Mouse (Mus musculus): ENCODE data around the gene Dupd1. TPM values are rescaled to one million over a fixed set of nuclear protein-coding genes. Genes with fewer than 3 reads are reported as not detected.
"Not testable (repeated sequence)": the region's sequence is repeated elsewhere in the genome, so short reads cannot be mapped to it uniquely, and the experiment has no call there.

The Dupd1 gene
- total RNA-seq, 2 experiments from 2014 or later = 0.42 TPM; not detected in 1

- H3K27ac ChIP-seq = peak overlapping the region; percentile 32; the same call in 1 of the 2 replicates
- H3K4me3 ChIP-seq = no peak overlapping the region
- TF ChIP-seq CTCF (conservative IDR thresholded peaks at IDR 0.05) = no peak
- no peak for DNase-seq (ENCODE audit: low spot score in 2 of 2)
Measured at GRCm38 (mm10) chr14:21679631-21680201, 34.7 kb downstream of the Dupd1 start.

- Histone ChIP-seq H3K4me3 (no peak overlapping the region), H3K27ac (peak overlapping the region; percentile 19; the same call in 1 of the 2 replicates)
- peak in 1 of 2 experiments; percentile 74 for DNase-seq (ENCODE audit: low spot score in 2 of 2)
- peak; percentile 96 for TF ChIP-seq CTCF (conservative IDR thresholded peaks at IDR 0.05)
Measured at GRCm38 (mm10) chr14:21678509-21679285, 35.7 kb downstream of the Dupd1 start.

DNA sequence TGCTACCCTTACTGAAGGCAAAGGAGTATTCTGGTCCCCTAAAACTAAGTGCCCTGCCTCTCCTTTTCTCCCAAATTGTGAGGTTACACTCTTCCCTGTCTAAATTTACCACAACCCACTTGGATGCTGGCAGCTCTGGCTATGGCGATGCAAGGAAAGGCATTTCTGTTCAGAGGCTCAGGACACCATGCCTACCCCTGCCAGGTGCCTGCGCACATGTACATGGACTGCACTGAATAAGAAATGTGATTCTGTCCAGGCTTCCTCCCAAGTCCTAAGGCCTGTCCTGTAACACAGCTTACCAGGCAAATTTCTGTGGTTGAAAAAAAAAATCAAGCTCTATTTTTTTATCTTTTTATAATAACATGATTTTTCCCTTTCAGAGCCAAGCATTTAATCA, 38.2 kb downstream of the Dupd1 start:
- Histone ChIP-seq H3K4me3 (no peak overlapping the region), H3K27ac (peak overlapping the region; percentile 69)
- no peak for DNase-seq (ENCODE audit: low spot score in 2 of 2)
- TF ChIP-seq CTCF (conservative IDR thresholded peaks at IDR 0.05) = no peak

DNA sequence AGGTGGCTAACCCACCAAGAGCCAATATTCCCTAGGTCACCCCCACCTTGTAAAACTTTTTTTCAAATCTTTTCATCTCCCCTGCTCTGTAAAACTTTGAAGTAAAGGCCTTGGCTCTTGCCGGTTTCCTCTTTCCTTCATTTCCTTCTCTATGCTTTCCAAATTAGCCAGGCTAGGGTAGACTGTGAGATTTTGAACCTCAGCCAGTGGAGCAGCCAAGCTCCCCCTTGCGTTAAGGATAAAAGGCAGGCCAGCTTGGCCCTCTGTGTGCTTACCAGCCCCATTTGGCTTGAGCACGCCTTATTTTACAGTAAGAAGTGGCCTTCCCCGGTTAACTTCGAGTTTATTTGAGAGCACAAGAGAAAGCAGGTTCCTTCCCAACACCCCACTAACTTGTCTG, 39.9 kb downstream of the Dupd1 start:
- DNase-seq (ENCODE audit: low spot score in 2 of 2) = no peak
- peak overlapping the region; percentile 43; the same call in 1 of the 2 replicates for H3K27ac ChIP-seq
- no peak overlapping the region for H3K4me3 ChIP-seq
- peak; percentile 59 for TF ChIP-seq CTCF (conservative IDR thresholded peaks at IDR 0.05)

DNA sequence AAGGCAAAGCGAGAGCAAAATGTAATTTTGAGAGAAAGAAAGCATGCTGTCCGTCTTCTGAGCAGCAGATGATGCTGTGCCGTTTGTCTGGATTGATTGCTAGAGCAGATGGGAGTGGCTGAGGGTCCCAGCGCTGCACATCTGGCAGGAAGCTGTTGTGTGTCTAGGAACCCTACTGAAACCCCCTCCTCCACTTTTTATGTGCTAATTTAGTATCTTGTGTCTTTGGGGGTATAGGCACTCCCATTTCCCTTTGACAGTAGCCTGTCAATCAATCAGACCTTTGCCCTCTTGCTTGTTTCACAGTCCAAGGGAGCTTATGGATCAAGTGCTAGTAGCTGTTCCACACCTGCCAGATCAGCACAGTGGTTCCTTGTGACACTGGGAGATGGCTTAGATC, 41.3 kb downstream of the Dupd1 start:
- Histone ChIP-seq H3K27ac (no peak overlapping the region), H3K4me3 (no peak overlapping the region)
- no peak for TF ChIP-seq CTCF (conservative IDR thresholded peaks at IDR 0.05)
- DNase-seq (ENCODE audit: low spot score in 2 of 2) = no peak

DNA sequence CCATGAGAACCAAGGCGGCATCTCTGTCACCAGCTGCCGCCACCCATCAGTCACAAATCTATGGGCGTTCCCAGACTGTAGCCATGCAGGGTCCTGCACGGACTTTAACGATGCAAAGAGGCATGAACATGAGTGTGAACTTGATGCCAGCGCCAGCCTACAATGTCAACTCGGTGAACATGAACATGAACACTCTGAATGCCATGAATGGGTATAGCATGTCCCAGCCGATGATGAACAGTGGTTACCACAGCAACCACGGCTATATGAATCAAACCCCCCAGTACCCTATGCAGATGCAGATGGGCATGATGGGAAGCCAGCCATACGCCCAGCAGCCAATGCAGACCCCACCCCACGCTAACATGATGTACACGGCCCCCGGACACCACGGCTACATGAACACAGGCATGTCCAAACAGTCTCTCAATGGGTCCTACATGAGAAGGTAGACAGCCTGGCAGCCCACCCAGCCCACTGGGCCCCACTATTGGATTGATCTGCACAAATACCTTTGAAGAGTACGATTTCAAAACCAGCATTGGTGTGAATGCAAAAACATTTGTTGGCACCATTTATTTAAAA, 43.9 kb downstream of the Dupd1 start:
- peak overlapping the region; percentile 33; the same call in 1 of the 2 replicates for H3K27ac ChIP-seq
- H3K4me3 ChIP-seq; DNase-seq (ENCODE audit: low spot score in 2 of 2): not testable (repeated sequence)

DNA sequence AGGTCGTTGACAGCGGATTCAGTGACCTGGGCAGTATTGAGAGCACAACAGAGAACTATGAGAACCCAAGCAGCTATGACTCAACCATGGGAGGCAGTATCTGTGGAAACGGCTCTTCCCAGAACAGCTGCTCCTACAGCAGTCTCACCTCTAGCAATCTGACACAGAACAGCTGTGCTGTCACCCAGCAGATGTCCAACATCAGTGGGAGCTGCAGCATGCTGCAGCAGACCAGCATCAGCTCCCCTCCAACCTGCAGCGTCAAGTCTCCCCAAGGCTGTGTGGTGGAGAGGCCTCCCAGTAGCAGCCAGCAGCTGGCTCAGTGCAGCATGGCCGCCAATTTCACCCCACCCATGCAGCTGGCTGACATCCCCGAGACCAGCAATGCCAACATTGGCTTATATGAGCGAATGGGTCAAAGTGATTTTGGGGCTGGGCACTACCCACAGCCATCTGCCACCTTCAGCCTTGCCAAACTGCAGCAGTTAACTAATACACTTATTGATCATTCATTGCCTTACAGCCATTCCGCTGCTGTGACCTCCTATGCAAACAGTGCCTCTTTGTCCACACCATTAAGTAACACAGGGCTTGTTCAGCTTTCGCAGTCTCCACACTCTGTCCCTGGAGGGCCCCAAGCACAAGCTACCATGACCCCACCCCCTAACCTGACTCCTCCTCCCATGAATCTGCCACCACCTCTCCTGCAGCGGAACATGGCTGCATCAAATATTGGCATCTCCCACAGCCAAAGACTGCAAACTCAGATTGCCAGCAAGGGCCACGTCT, 44.5 kb downstream of the Dupd1 start:
- no peak for DNase-seq (ENCODE audit: low spot score in 2 of 2)
- Histone ChIP-seq H3K4me3 (no peak overlapping the region), H3K27ac (peak overlapping the region; percentile 33)
- TF ChIP-seq CTCF (conservative IDR thresholded peaks at IDR 0.05) = no peak

DNA sequence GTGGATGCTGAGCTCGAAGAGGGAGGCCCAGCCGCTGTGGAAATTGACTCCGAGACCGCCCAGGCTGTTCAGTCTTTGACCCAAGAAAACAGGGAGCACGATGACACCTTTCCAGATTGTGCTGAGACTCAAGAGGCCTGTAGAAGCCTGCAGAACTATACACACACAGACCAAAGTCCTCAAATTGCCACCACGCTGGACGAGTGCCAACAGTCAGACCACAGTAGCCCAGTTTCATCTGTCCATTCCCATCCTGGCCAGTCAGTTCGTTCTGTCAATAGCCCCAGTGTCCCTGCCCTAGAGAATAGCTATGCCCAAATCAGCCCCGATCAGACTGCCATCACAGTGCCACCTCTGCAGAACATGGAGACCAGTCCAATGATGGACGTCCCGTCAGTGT, 45.2 kb downstream of the Dupd1 start:
- H3K27ac ChIP-seq = peak overlapping the region; percentile 33
- H3K4me3 ChIP-seq = no peak overlapping the region
- no peak for TF ChIP-seq CTCF (conservative IDR thresholded peaks at IDR 0.05)
- no peak for DNase-seq (ENCODE audit: low spot score in 2 of 2)

DNA sequence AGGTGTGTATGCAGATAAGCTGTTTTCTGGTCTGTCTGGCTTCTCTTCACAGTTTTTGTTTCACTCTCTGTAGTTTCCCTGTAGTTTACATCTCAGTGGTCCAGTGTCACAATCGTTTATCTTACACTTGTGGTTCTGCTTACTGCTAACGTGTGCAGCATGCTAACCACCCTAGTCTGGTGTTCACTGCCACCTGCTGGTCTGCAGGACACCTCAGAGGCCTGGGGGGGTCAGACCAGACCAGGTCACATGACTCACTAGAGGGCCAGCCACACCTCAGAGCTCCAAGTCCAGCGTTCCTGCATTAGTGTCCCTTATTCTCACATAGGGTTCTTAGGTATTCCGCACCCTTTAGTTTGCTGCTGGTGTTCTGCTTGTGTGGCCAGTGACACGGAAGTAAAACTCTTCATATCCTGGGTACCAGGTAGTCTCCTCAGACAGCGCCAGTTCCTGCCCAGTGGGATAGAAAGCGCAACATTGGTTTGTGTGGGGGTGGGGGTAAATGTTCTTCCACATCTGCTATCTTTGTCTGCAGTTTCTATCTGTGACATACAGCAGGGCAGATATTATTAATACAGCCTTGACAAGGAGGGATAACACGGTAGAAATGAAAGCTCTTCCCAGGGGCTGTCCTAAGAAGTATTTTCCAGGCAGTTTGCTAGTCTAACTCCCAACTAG, 51.8 kb downstream of the Dupd1 start:
- H3K27ac ChIP-seq = no peak overlapping the region
- no peak for DNase-seq (ENCODE audit: low spot score in 2 of 2)
- H3K4me3 ChIP-seq = no peak overlapping the region
- TF ChIP-seq CTCF (conservative IDR thresholded peaks at IDR 0.05) = peak; percentile 59

GRCm38 (mm10) chr14:21659652-21660051, 54.7 kb downstream of the Dupd1 start:
- Histone ChIP-seq H3K27ac (no peak overlapping the region), H3K4me3 (no peak overlapping the region)
- DNase-seq (ENCODE audit: low spot score in 2 of 2) = peak in 1 of 2 experiments; percentile 65
- peak; percentile 85 for TF ChIP-seq CTCF (conservative IDR thresholded peaks at IDR 0.05)

- TF ChIP-seq CTCF (conservative IDR thresholded peaks at IDR 0.05) = no peak
- H3K27ac ChIP-seq = no peak overlapping the region
- H3K4me3 ChIP-seq = peak overlapping the region; percentile 27; the same call in 1 of the 2 replicates
- DNase-seq (ENCODE audit: low spot score in 2 of 2) = no peak
Measured at GRCm38 (mm10) chr14:21659155-21659554, 55.2 kb downstream of the Dupd1 start.

DNA sequence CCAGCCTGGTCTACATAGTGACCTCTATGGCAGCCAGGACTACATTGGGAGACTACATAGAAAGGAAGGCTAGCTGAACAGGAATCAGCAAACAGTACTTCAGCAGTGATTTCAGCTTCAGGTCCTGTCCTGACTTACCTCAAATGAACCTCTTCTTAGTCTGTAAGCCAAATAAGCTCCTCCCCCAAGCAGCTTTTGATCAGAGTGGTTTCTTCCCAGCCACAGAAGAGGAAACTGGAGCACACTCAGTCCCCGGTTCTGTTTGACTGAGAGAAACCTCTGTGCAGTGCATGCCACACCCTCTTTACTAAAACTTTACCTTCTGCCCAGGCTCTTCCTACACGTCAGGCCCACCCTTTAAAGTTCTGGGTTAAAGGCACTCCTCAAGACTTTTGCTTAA, 60.6 kb downstream of the Dupd1 start:
- TF ChIP-seq CTCF (conservative IDR thresholded peaks at IDR 0.05) = no peak
- H3K27ac ChIP-seq = no peak overlapping the region
- no peak overlapping the region for H3K4me3 ChIP-seq
- DNase-seq (ENCODE audit: low spot score in 2 of 2) = no peak

All from layer of hippocampus, adult 2 months (tissue).